Comparison of ENCODE assay signal across 8 mouse cellular contexts in genomic region chr10:63386991-63387390, GRCm38 (mm10). TPM values are rescaled to one million over a fixed set of nuclear protein-coding genes. Genes with fewer than 3 reads are reported as not detected.
DNase-seq lines count a peak whose midpoint lies in the region; ATAC-seq and TF ChIP-seq lines count a peak whose summit lies in the region.

No protein-coding gene starts in this region.

- no peaks in the 10 kb centered on the region for H3K4me1 ChIP-seq in hindbrain, postnatal 0 days (ENCODE audit: insufficient read depth, low read length)
- H3K4me1 ChIP-seq in midbrain, postnatal 0 days (ENCODE audit: insufficient read depth, low read length), result no peaks in the 10 kb centered on the region; the same call in 1 of the 2 replicates

- peak overlapping the region; percentile 53 for H3K9ac ChIP-seq in hindbrain, postnatal 0 days (replicated peaks; ENCODE audit: low read length)
- H3K9ac ChIP-seq in midbrain, postnatal 0 days (replicated peaks; ENCODE audit: low read length, poor library complexity, severe bottlenecking), result peak overlapping the region; percentile 50

- no peak for DNase-seq in layer of hippocampus, adult 2 months (ENCODE audit: low spot score in 2 of 2)
- no peak for DNase-seq in layer of hippocampus, postnatal 14 days (ENCODE audit: low spot score in 2 of 2)
- DNase-seq in c-Kit-positive CD71-positive TER-119-negative erythroid progenitor cells, embryonic 14.5 days (ENCODE audit: low read depth), result peak; percentile 21
- DNase-seq in hindbrain, postnatal 0 days (ENCODE audit: low spot score), result peak; percentile 20
- peak; percentile 2 for DNase-seq in midbrain, postnatal 0 days (ENCODE audit: low spot score)
- no peak for DNase-seq in cerebellum, postnatal 36 days
- no peak for DNase-seq in cerebellum, adult 11 months
- no peak for DNase-seq in gastrocnemius, adult 18-20 months (ENCODE audit: low spot score)

- peak overlapping the region; percentile 89 for H3K4me3 ChIP-seq in layer of hippocampus, adult 2 months
- peak overlapping the region; percentile 62 for H3K4me3 ChIP-seq in hindbrain, postnatal 0 days (ENCODE audit: low read length)
- H3K4me3 ChIP-seq in midbrain, postnatal 0 days (ENCODE audit: low read depth, low read length), result peak overlapping the region; percentile 52

- peak overlapping the region; percentile 73; the same call in 1 of the 2 replicates for H3K27ac ChIP-seq in layer of hippocampus, adult 2 months
- H3K27ac ChIP-seq in hindbrain, postnatal 0 days, result peak overlapping the region; percentile 74; the same call in 1 of the 2 replicates
- 0 out of 2 replicates have a peak overlapping the region, but pooled peaks have one; percentile 18 for H3K27ac ChIP-seq in midbrain, postnatal 0 days (ENCODE audit: low read depth, low read length)

- ATAC-seq in hindbrain, postnatal 0 days, result no peak
- ATAC-seq in midbrain, postnatal 0 days (ENCODE audit: low FRiP score), result no peak

- no peaks in the 10 kb centered on the region for H3K36me3 ChIP-seq in hindbrain, postnatal 0 days (ENCODE audit: insufficient read depth, low read length)
- no peaks in the 10 kb centered on the region for H3K36me3 ChIP-seq in midbrain, postnatal 0 days (ENCODE audit: insufficient read depth, low read length)

- no peaks in the 10 kb centered on the region for H3K9me3 ChIP-seq in hindbrain, postnatal 0 days (ENCODE audit: low read length)
- H3K9me3 ChIP-seq in midbrain, postnatal 0 days (ENCODE audit: low read length), result no peaks in the 10 kb centered on the region

- 3% methylated on average over 10 of the region's 10 CpGs for WGBS in hindbrain, postnatal 0 days
- WGBS in midbrain, postnatal 0 days, result 4% methylated on average over 10 of the region's 10 CpGs

- no peak for TF ChIP-seq CTCF in layer of hippocampus, adult 2 months (conservative IDR thresholded peaks at IDR 0.05)
- TF ChIP-seq CTCF in hindbrain, postnatal 0 days (IDR thresholded peaks at IDR 0.05; ENCODE audit: low read depth), result no peak
- no peak; the same call in 1 of the 2 replicates for TF ChIP-seq CTCF in midbrain, postnatal 0 days (IDR thresholded peaks at IDR 0.05)

- no peaks in the 10 kb centered on the region for H3K27me3 ChIP-seq in hindbrain, postnatal 0 days (ENCODE audit: insufficient read depth, low read length)
- H3K27me3 ChIP-seq in midbrain, postnatal 0 days (ENCODE audit: insufficient read depth, low read length), result no peaks in the 10 kb centered on the region

- H3K4me2 ChIP-seq in hindbrain, postnatal 0 days (ENCODE audit: low read depth, low read length), result peak overlapping the region; percentile 75
- peak overlapping the region; percentile 63 for H3K4me2 ChIP-seq in midbrain, postnatal 0 days (ENCODE audit: low read depth, low read length, poor library complexity, severe bottlenecking)

RNA-seq across cellular contexts. Expression of gene Dnajc12, which starts 4.7 kb away (rescaled TPM):
- 10 to 100 TPM; 22.5 to 25.2 TPM for total RNA-seq in layer of hippocampus, adult 2 months (2021)
- 10 to 100 TPM; 14.2 to 15.0 TPM for total RNA-seq in layer of hippocampus, postnatal 14 days (2021)
- total RNA-seq in hindbrain, postnatal 0 days (2014; rRNA removed), result 6.6 and 8.4 TPM in 2 replicates
- 23.4 and 24.2 TPM in 2 replicates for polyA plus RNA-seq in hindbrain, postnatal 0 days (2015; fragmentation: Nextera tagmentation; extraction: Ambion mirVana)
- 12.8 and 14.1 TPM in 2 replicates for total RNA-seq in midbrain, postnatal 0 days (2014; rRNA removed)
- 25.5 and 29.1 TPM in 2 replicates for polyA plus RNA-seq in midbrain, postnatal 0 days (2015; fragmentation: Nextera tagmentation; extraction: Ambion mirVana)
- total RNA-seq in gastrocnemius, adult 18-20 months (2021), result 10 to 100 TPM; 21.7 to 25.1 TPM

RNA-seq across cellular contexts. Expression of gene Sirt1, which starts 5.5 kb away (rescaled TPM):
- total RNA-seq in layer of hippocampus, adult 2 months (2021), result 10 to 100 TPM; 11.7 to 15.9 TPM
- total RNA-seq in layer of hippocampus, postnatal 14 days (2021), result 10 to 100 TPM; 11.3 to 12.4 TPM
- total RNA-seq in hindbrain, postnatal 0 days (2014; rRNA removed), result 11.0 and 12.6 TPM in 2 replicates
- 3.2 and 3.5 TPM in 2 replicates for polyA plus RNA-seq in hindbrain, postnatal 0 days (2015; fragmentation: Nextera tagmentation; extraction: Ambion mirVana)
- total RNA-seq in midbrain, postnatal 0 days (2014; rRNA removed), result 23.3 and 23.7 TPM in 2 replicates
- polyA plus RNA-seq in midbrain, postnatal 0 days (2015; fragmentation: Nextera tagmentation; extraction: Ambion mirVana), result 2.6 and 3.5 TPM in 2 replicates
- total RNA-seq in gastrocnemius, adult 18-20 months (2021), result 1 to 10 TPM; 6.8 to 8.1 TPM

RNA-seq across cellular contexts. Expression of gene Gm7075, which starts 34.6 kb away (rescaled TPM):
- not detected for total RNA-seq in layer of hippocampus, adult 2 months (2021)
- not detected for total RNA-seq in layer of hippocampus, postnatal 14 days (2021)
- total RNA-seq in hindbrain, postnatal 0 days (2014; rRNA removed), result not detected in 2 replicates
- not detected in 2 replicates for polyA plus RNA-seq in hindbrain, postnatal 0 days (2015; fragmentation: Nextera tagmentation; extraction: Ambion mirVana)
- total RNA-seq in midbrain, postnatal 0 days (2014; rRNA removed), result not detected in 2 replicates
- polyA plus RNA-seq in midbrain, postnatal 0 days (2015; fragmentation: Nextera tagmentation; extraction: Ambion mirVana), result not detected in 2 replicates
- not detected for total RNA-seq in gastrocnemius, adult 18-20 months (2021)

RNA-seq across cellular contexts. Expression of gene Ctnna3, which starts 42.9 kb away (rescaled TPM):
- 1 to 10 TPM; 1.8 to 2.0 TPM for total RNA-seq in layer of hippocampus, adult 2 months (2021)
- total RNA-seq in layer of hippocampus, postnatal 14 days (2021), result 1 to 10 TPM; 1.1 to 1.4 TPM
- total RNA-seq in hindbrain, postnatal 0 days (2014; rRNA removed), result 2.1 and 2.9 TPM in 2 replicates
- polyA plus RNA-seq in hindbrain, postnatal 0 days (2015; fragmentation: Nextera tagmentation; extraction: Ambion mirVana), result 1.0 and 1.3 TPM in 2 replicates
- 1.0 TPM in 2 replicates for total RNA-seq in midbrain, postnatal 0 days (2014; rRNA removed)
- 0.44 and 0.63 TPM in 2 replicates for polyA plus RNA-seq in midbrain, postnatal 0 days (2015; fragmentation: Nextera tagmentation; extraction: Ambion mirVana)
- total RNA-seq in gastrocnemius, adult 18-20 months (2021), result 10 to 100 TPM; 22.0 to 26.9 TPM

Comparison
In these comparisons a context has a peak if more than half of its experiments do, and no peak if none do; other contexts are left out.
1. DNase-seq: peak in c-Kit-positive CD71-positive TER-119-negative erythroid progenitor cells, embryonic 14.5 days (single experiment), hindbrain, postnatal 0 days (single experiment) and midbrain, postnatal 0 days (single experiment); none in layer of hippocampus, adult 2 months (0 of 2), layer of hippocampus, postnatal 14 days (0 of 2), cerebellum, postnatal 36 days (0 of 2), cerebellum, adult 11 months (single experiment) and gastrocnemius, adult 18-20 months (single experiment).
2. H3K27ac ChIP-seq: peak in every context shown above with its lines; median percentile 74 in hindbrain, postnatal 0 days; 73 in layer of hippocampus, adult 2 months; 18 in midbrain, postnatal 0 days.
3. Peak in every context shown above with its lines, with median percentiles within 50 percentile points of each other: H3K4me3 ChIP-seq.